Mouse (Mus musculus) c-Kit-positive CD71-positive TER-119-positive erythroid progenitor cells, embryonic 14.5 days (primary cell): ENCODE results near the gene Tmem104.

Experiments
- DNase-seq: peaks from one replicate; pipeline ENCODE4 v3.0.0-alpha.2; 2013; ENCODE audit warnings: low spot score

Tmem104 gene

GRCm38 (mm10) chr11:115166776-115167175 lies 20.5 kb upstream of the Tmem104 start:
- no peak for DNase-seq

- DNase-seq, result no peak
These were observed 19.5 kb upstream of the Tmem104 start for GRCm38 (mm10) chr11:115167631-115168249.

GRCm38 (mm10) chr11:115169430-115169829 lies 17.9 kb upstream of the Tmem104 start:
- DNase-seq, result no peak

GRCm38 (mm10) chr11:115171125-115171524 lies 16.2 kb upstream of the Tmem104 start:
- no peak for DNase-seq

- DNase-seq, result no peak
These were observed 14.4 kb upstream of the Tmem104 start for GRCm38 (mm10) chr11:115172825-115173287.

GRCm38 (mm10) chr11:115173549-115174339 lies 13.5 kb upstream of the Tmem104 start:
- DNase-seq, result no peak

- no peak for DNase-seq
These were observed 10.7 kb upstream of the Tmem104 start for GRCm38 (mm10) chr11:115176399-115177190.

GRCm38 (mm10) chr11:115177559-115178195 lies 9.6 kb upstream of the Tmem104 start:
- DNase-seq, result no peak

- DNase-seq, result no peak
These were observed 8.5 kb upstream of the Tmem104 start for GRCm38 (mm10) chr11:115178766-115179165.

- no peak for DNase-seq
These were observed 8.1 kb upstream of the Tmem104 start for GRCm38 (mm10) chr11:115179191-115179590.

GRCm38 (mm10) chr11:115179881-115180280 lies 7.4 kb upstream of the Tmem104 start:
- no peak for DNase-seq

- DNase-seq, result peak; percentile 74
These were observed 5.2 kb upstream of the Tmem104 start for GRCm38 (mm10) chr11:115181913-115182638.

GRCm38 (mm10) chr11:115184973-115185372 lies 2.3 kb upstream of the Tmem104 start:
- no peak for DNase-seq

GRCm38 (mm10) chr11:115187693-115188092 lies 406 bp downstream of the Tmem104 start, which contains the start of gene Nat9:
Gene Nat9, minus strand, starts transcription at chr11:115187859.
- DNase-seq, result no peak

GRCm38 (mm10) chr11:115188539-115189231 lies 1.4 kb downstream of the Tmem104 start:
- DNase-seq, result no peak

- DNase-seq, result no peak
These were observed 2.0 kb downstream of the Tmem104 start for GRCm38 (mm10) chr11:115189304-115189703.

- no peak for DNase-seq
These were observed 4.9 kb downstream of the Tmem104 start for GRCm38 (mm10) chr11:115192180-115192579.

- DNase-seq, result peak; percentile 48
These were observed 7.4 kb downstream of the Tmem104 start for GRCm38 (mm10) chr11:115194693-115195092.

GRCm38 (mm10) chr11:115195933-115196332 lies 8.6 kb downstream of the Tmem104 start:
- no peak for DNase-seq

GRCm38 (mm10) chr11:115197558-115197957 lies 10.3 kb downstream of the Tmem104 start:
- DNase-seq, result no peak

GRCm38 (mm10) chr11:115198932-115199384 lies 11.7 kb downstream of the Tmem104 start:
- no peak for DNase-seq
